Mouse (Mus musculus): ENCODE measurements around the gene Hscb.

The Hscb gene

GRCm38 (mm10) chr5:110835959-110836358 is 3.6 kb downstream of the Hscb start:
- DNase-seq (ENCODE audit: extremely low read depth, insufficient read length, low spot score) = no peak

GRCm38 (mm10) chr5:110831036-110831720 is 8.4 kb downstream of the Hscb start:
- DNase-seq (ENCODE audit: extremely low read depth, insufficient read length, low spot score) = no peak

- DNase-seq (ENCODE audit: extremely low read depth, insufficient read length, low spot score) = no peak
These were observed 12.0 kb downstream of the Hscb start for GRCm38 (mm10) chr5:110827576-110827975.

GRCm38 (mm10) chr5:110826781-110827495 is 12.6 kb downstream of the Hscb start:
- DNase-seq (ENCODE audit: extremely low read depth, insufficient read length, low spot score) = no peak

- DNase-seq (ENCODE audit: extremely low read depth, insufficient read length, low spot score) = no peak
These were observed 15.2 kb downstream of the Hscb start for GRCm38 (mm10) chr5:110824421-110824820.

- DNase-seq (ENCODE audit: extremely low read depth, insufficient read length, low spot score) = peak; percentile 97
These were observed 29.8 kb downstream of the Hscb start, which contains the start of gene Ulk1 for GRCm38 (mm10) chr5:110809667-110810325. Gene Ulk1, minus strand, starts transcription at chr5:110810097.

GRCm38 (mm10) chr5:110808821-110809666 is 30.5 kb downstream of the Hscb start:
- DNase-seq (ENCODE audit: extremely low read depth, insufficient read length, low spot score) = peak; percentile 32

- peak; percentile 76 for DNase-seq (ENCODE audit: extremely low read depth, insufficient read length, low spot score)
These were observed 31.4 kb downstream of the Hscb start for GRCm38 (mm10) chr5:110808061-110808631.

- no peak for DNase-seq (ENCODE audit: extremely low read depth, insufficient read length, low spot score)
These were observed 32.1 kb downstream of the Hscb start for GRCm38 (mm10) chr5:110807453-110807852.

- DNase-seq (ENCODE audit: extremely low read depth, insufficient read length, low spot score) = no peak
These were observed 32.9 kb downstream of the Hscb start for GRCm38 (mm10) chr5:110806676-110807075.

GRCm38 (mm10) chr5:110806154-110806553 is 33.4 kb downstream of the Hscb start:
- DNase-seq (ENCODE audit: extremely low read depth, insufficient read length, low spot score) = no peak

GRCm38 (mm10) chr5:110804012-110804743 is 35.4 kb downstream of the Hscb start:
- DNase-seq (ENCODE audit: extremely low read depth, insufficient read length, low spot score) = no peak

GRCm38 (mm10) chr5:110802809-110803208 is 36.8 kb downstream of the Hscb start:
- no peak for DNase-seq (ENCODE audit: extremely low read depth, insufficient read length, low spot score)

GRCm38 (mm10) chr5:110802186-110802585 is 37.4 kb downstream of the Hscb start:
- DNase-seq (ENCODE audit: extremely low read depth, insufficient read length, low spot score) = peak; percentile 64

GRCm38 (mm10) chr5:110801036-110801624 is 38.4 kb downstream of the Hscb start:
- no peak for DNase-seq (ENCODE audit: extremely low read depth, insufficient read length, low spot score)

GRCm38 (mm10) chr5:110797696-110798095 is 41.9 kb downstream of the Hscb start:
- DNase-seq (ENCODE audit: extremely low read depth, insufficient read length, low spot score) = no peak

GRCm38 (mm10) chr5:110794363-110794762 is 45.2 kb downstream of the Hscb start:
- no peak for DNase-seq (ENCODE audit: extremely low read depth, insufficient read length, low spot score)

GRCm38 (mm10) chr5:110788684-110789083 is 50.9 kb downstream of the Hscb start:
- DNase-seq (ENCODE audit: extremely low read depth, insufficient read length, low spot score) = no peak

- no peak for DNase-seq (ENCODE audit: extremely low read depth, insufficient read length, low spot score)
These were observed 53.3 kb downstream of the Hscb start for GRCm38 (mm10) chr5:110786081-110786835.
